Mouse (Mus musculus): ENCODE results near the gene Slc34a1. TPM values are rescaled to one million over a fixed set of nuclear protein-coding genes. Genes with fewer than 3 reads are reported as not detected.

The Slc34a1 gene
- polyA plus RNA-seq, 1 experiment: 9,073 TPM

DNA sequence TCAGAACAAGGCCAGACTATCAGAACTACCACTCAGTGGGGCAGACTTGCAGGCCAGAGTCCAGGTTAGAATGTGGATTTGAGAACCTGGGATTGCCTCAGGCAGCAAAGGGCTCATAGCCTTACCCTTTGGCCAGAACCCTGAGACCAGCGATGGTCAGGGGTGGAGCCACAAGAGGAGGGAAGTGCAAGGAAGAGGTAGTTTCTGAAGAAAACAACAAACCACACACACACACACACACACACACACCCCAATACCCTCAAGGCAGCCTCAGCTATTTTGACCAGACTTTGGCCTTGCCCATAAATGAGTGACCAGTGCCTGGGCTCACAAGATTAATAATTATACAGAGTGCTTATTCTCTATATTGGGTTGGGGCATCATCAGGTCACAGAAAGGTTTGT, 6.4 kb upstream of the Slc34a1 start:
- TF ChIP-seq POLR2A (IDR thresholded peaks at IDR 0.05; ENCODE audit: low read depth, low read length) (no peak), CTCF (conservative IDR thresholded peaks at IDR 0.05; ENCODE audit: insufficient read depth, insufficient read length, low read depth, low read length) (no peak)
- 40% methylated on average over 1 of the region's 1 CpGs for WGBS
- Histone ChIP-seq H3K4me1 (ENCODE audit: control insufficient read depth, insufficient read depth, low read length) (peaks cover 4% of the 10 kb centered on the region; the same call in 1 of the 2 replicates), H3K27me3 (replicated peaks; ENCODE audit: control insufficient read depth, insufficient read depth, low read length) (no peaks in the 10 kb centered on the region), H3K27ac (ENCODE audit: insufficient read depth, low read depth, low read length) (peak overlapping the region; percentile 95), H3K4me3 (ENCODE audit: insufficient read depth, low read depth, low read length) (no peak overlapping the region), H3K36me3 (ENCODE audit: control insufficient read depth, insufficient read depth, low read length) (no peaks in the 10 kb centered on the region)
- DNase-seq: peak; percentile 94

GRCm38 (mm10) chr13:55392933-55393332, 5.1 kb upstream of the Slc34a1 start:
- Histone ChIP-seq H3K27ac (ENCODE audit: insufficient read depth, low read depth, low read length) (peak overlapping the region; percentile 68), H3K27me3 (replicated peaks; ENCODE audit: control insufficient read depth, insufficient read depth, low read length) (no peaks in the 10 kb centered on the region), H3K36me3 (ENCODE audit: control insufficient read depth, insufficient read depth, low read length) (no peaks in the 10 kb centered on the region), H3K4me1 (ENCODE audit: control insufficient read depth, insufficient read depth, low read length) (peaks cover 4% of the 10 kb centered on the region; the same call in 1 of the 2 replicates), H3K4me3 (ENCODE audit: insufficient read depth, low read depth, low read length) (no peak overlapping the region)
- WGBS: 79% methylated on average over 4 of the region's 4 CpGs
- peak; percentile 33; the same call in 1 of the 2 replicates for TF ChIP-seq CTCF (conservative IDR thresholded peaks at IDR 0.05; ENCODE audit: insufficient read depth, insufficient read length, low read depth, low read length)
- no peak for TF ChIP-seq POLR2A (IDR thresholded peaks at IDR 0.05; ENCODE audit: low read depth, low read length)
- DNase-seq: peak; percentile 31

GRCm38 (mm10) chr13:55399300-55400038, 1.5 kb downstream of the Slc34a1 start:
- peak overlapping the region; percentile 90 for H3K27ac ChIP-seq (ENCODE audit: insufficient read depth, low read depth, low read length)
- WGBS: 50% methylated on average over 5 of the region's 5 CpGs
- TF ChIP-seq POLR2A (IDR thresholded peaks at IDR 0.05; ENCODE audit: low read depth, low read length): peak; percentile 98
- TF ChIP-seq CTCF (conservative IDR thresholded peaks at IDR 0.05; ENCODE audit: insufficient read depth, insufficient read length, low read depth, low read length): no peak
- H3K4me1 ChIP-seq (ENCODE audit: control insufficient read depth, insufficient read depth, low read length): 0 out of 2 replicates have a peak, but pooled peaks cover 4% of the 10 kb centered on the region
- no peaks in the 10 kb centered on the region for H3K27me3 ChIP-seq (replicated peaks; ENCODE audit: control insufficient read depth, insufficient read depth, low read length)
- peak overlapping the region; percentile 67 for H3K4me3 ChIP-seq (ENCODE audit: insufficient read depth, low read depth, low read length)
- peak; percentile 89 for DNase-seq
- H3K36me3 ChIP-seq (ENCODE audit: control insufficient read depth, insufficient read depth, low read length): peaks cover 7% of the 10 kb centered on the region; the same call in 1 of the 2 replicates

DNA sequence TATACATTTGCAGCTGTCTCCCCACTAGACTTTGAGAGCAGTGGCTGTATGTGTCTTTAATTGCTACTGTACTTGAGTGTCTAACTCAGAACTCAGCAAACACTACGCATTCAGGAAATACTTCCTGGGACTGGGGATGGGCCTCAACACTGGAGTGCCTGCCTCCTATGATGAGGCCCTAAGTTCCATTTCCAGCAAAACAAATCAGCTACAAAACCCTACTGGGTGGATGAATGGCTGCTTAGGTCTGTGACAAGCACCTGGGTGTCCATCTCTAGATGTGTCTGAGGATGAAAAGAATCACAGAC, 2.0 kb downstream of the Slc34a1 start:
- no peaks in the 10 kb centered on the region for H3K27me3 ChIP-seq (replicated peaks; ENCODE audit: control insufficient read depth, insufficient read depth, low read length)
- peak; percentile 12 for DNase-seq
- H3K27ac ChIP-seq (ENCODE audit: insufficient read depth, low read depth, low read length): peak overlapping the region; percentile 90
- H3K4me1 ChIP-seq (ENCODE audit: control insufficient read depth, insufficient read depth, low read length): 0 out of 2 replicates have a peak, but pooled peaks cover 4% of the 10 kb centered on the region
- 33% methylated on average over 1 of the region's 1 CpGs for WGBS
- H3K36me3 ChIP-seq (ENCODE audit: control insufficient read depth, insufficient read depth, low read length): peaks cover 7% of the 10 kb centered on the region; the same call in 1 of the 2 replicates
- H3K4me3 ChIP-seq (ENCODE audit: insufficient read depth, low read depth, low read length): peak overlapping the region; percentile 67
- no peak for TF ChIP-seq CTCF (conservative IDR thresholded peaks at IDR 0.05; ENCODE audit: insufficient read depth, insufficient read length, low read depth, low read length)
- TF ChIP-seq POLR2A (IDR thresholded peaks at IDR 0.05; ENCODE audit: low read depth, low read length): no peak

DNA sequence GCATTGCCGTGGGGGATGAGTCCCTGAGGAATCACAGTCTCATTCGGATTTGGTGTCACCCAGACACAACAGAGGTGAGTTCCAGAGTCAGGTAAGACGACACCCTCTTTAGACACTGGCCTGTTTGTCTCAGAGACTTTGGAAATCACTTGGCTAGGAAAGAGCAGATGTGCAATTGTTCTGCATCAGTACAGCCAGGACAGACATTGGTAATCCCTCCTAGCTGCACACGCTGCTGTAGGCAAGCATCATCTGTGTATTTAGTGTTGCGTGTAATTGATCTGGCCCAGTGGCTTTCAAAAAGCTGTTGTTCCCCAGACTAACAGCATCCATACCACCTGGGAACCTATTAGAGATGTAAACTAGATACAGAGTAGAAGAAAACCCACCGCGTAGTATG, 5.3 kb downstream of the Slc34a1 start:
- DNase-seq: no peak
- H3K36me3 ChIP-seq (ENCODE audit: control insufficient read depth, insufficient read depth, low read length): peaks cover 9% of the 10 kb centered on the region; the same call in 1 of the 2 replicates
- no peaks in the 10 kb centered on the region for H3K27me3 ChIP-seq (replicated peaks; ENCODE audit: control insufficient read depth, insufficient read depth, low read length)
- WGBS: 48% methylated on average over 7 of the region's 7 CpGs
- 0 out of 2 replicates have a peak, but pooled peaks cover 4% of the 10 kb centered on the region for H3K4me1 ChIP-seq (ENCODE audit: control insufficient read depth, insufficient read depth, low read length)
- TF ChIP-seq POLR2A (IDR thresholded peaks at IDR 0.05; ENCODE audit: low read depth, low read length) (no peak), CTCF (conservative IDR thresholded peaks at IDR 0.05; ENCODE audit: insufficient read depth, insufficient read length, low read depth, low read length) (no peak)
- H3K27ac ChIP-seq (ENCODE audit: insufficient read depth, low read depth, low read length): peak overlapping the region; percentile 90
- peak overlapping the region; percentile 67 for H3K4me3 ChIP-seq (ENCODE audit: insufficient read depth, low read depth, low read length)

- Histone ChIP-seq H3K27me3 (replicated peaks; ENCODE audit: control insufficient read depth, insufficient read depth, low read length) (no peaks in the 10 kb centered on the region), H3K4me1 (ENCODE audit: control insufficient read depth, insufficient read depth, low read length) (no peaks in the 10 kb centered on the region), H3K4me3 (ENCODE audit: insufficient read depth, low read depth, low read length) (peak overlapping the region; percentile 67), H3K36me3 (ENCODE audit: control insufficient read depth, insufficient read depth, low read length) (peaks cover 9% of the 10 kb centered on the region; the same call in 1 of the 2 replicates), H3K27ac (ENCODE audit: insufficient read depth, low read depth, low read length) (peak overlapping the region; percentile 90)
- WGBS: 42% methylated on average over 15 of the region's 15 CpGs
- DNase-seq: peak; percentile 40
- TF ChIP-seq CTCF (conservative IDR thresholded peaks at IDR 0.05; ENCODE audit: insufficient read depth, insufficient read length, low read depth, low read length) (no peak), POLR2A (IDR thresholded peaks at IDR 0.05; ENCODE audit: low read depth, low read length) (no peak)
Measured at GRCm38 (mm10) chr13:55403935-55404852, 6.2 kb downstream of the Slc34a1 start.

Data from kidney, adult 2 months (tissue).